Mouse (Mus musculus): ENCODE data around the gene Olfr721-ps1.

GRCm38 (mm10) chr14:14352606-14353005, 48.5 kb upstream of the Olfr721-ps1 start:
- TF ChIP-seq GATA1 (IDR thresholded peaks at IDR 0.05; ENCODE audit: borderline replicate concordance, low read length): no peak
- TF ChIP-seq FLI1 (IDR thresholded peaks at IDR 0.05; ENCODE audit: low read length): no peak

Measured in megakaryocyte, embryonic 14.5 days (primary cell).